Mouse (Mus musculus) cerebellum, adult 18-20 months (tissue): Measurements from ENCODE around the gene Nabp1.

ENCODE experiments used
- DNase-seq, 2 experiments: peaks; one replicate each; pipeline ENCODE4 v3.0.0; 2021

Gene Nabp1

DNA sequence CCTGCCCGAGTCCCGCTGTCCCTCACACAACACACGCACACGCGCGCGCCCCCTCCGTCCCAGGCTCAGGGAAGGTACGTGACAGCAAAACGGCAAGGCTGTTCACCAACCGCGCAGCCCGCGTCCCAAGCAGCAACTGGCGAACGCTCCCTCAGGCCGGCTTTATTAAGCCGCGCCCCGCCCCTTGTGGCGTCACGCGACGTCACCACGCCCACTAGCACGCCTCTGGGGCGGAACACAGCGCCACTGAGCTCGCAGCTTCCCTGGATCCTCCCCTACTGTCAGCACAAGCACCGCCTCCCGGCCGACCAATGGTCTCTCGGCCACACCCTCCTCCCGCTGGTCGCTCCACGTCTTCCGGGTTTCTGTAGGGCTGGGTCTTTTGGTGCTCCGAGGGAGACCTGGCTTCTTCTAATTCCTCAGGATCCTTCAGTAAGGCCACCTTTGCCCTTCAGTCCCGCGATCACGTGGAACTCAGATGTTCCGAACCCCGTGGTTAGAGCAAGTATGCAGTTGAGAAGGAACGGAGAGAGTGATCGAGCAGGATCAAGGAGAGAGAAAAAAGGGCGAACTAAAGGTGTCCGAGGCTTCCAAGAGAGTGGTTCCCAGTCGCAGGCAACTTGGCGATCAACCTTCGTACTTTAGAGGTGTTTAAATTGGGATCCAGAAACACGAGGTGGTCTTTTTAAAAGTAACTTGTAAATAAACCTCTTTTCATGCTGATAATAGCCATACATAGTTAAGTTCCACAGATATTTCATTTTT lies at the start of gene Nabp1:
TSS of gene Nabp1 (minus strand) at position 164 of the 765 bp plus-strand sequence.
- DNase-seq = peak; percentile 99

GRCm38 (mm10) chr1:51525563-51526265 lies 47.5 kb upstream of the Nabp1 start:
- no peak for DNase-seq

- DNase-seq = no peak
Observed at GRCm38 (mm10) chr1:51521651-51522050, 43.4 kb upstream of the Nabp1 start.

- DNase-seq = no peak
Observed at GRCm38 (mm10) chr1:51520246-51520780, 42.1 kb upstream of the Nabp1 start.

DNA sequence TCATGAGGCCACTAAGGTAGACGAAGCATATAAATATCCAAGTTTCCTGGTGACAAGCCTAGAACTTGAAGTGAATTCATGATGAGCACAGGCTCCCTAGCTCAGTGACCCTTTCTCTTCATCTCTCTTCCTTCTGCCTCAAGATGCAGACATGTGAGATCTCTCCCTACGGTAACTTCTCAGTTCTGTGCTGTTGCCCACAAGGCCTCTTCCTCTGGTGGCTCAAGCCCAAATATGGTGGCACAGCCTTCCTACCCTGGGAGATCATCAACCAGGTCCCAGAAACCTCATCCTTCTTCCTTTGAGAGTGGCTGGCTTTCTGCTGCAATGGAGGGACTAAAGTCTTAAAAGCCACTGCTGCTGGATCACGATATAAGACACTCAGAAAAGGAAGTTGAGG lies 40.9 kb upstream of the Nabp1 start:
- no peak for DNase-seq

- no peak for DNase-seq
Observed at GRCm38 (mm10) chr1:51515625-51516024, 37.4 kb upstream of the Nabp1 start.

GRCm38 (mm10) chr1:51515041-51515440 lies 36.8 kb upstream of the Nabp1 start:
- no peak for DNase-seq

GRCm38 (mm10) chr1:51514379-51514778 lies 36.2 kb upstream of the Nabp1 start:
- DNase-seq = no peak

DNA sequence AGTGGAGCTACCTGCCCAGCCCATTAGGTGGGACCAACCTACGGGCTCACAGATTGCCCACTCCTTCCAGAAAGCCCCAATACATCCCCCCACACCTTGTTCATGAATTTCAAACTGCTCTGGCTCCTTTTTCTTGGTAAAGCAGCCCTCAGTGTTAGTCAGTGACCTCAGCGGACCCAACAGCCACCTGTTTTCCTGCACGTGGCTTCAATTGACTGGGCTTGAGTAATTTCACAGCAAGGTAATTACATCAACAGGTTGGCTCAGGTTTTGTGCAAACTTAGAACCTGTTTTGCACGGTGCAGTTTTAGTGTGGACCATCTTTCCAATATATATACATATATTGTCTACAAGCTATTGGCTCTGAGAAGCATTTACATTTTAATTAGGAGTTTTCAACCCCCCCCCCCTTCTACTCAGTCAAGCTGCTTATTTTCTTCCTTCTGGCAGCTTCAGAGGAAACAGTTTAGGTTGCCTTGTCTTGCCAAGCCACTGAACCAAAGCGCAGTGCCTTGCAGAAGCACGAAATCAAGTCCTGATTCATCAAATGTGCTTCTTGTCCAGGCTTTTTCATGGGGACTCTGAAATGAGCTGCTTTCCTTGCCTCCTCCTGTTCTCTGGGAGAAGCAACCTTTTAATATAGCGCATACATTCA lies 35.0 kb upstream of the Nabp1 start:
- DNase-seq = no peak

- no peak for DNase-seq
Observed at GRCm38 (mm10) chr1:51512326-51512725, 34.1 kb upstream of the Nabp1 start.

- no peak for DNase-seq
Observed at GRCm38 (mm10) chr1:51509776-51510175, 31.6 kb upstream of the Nabp1 start.

- no peak for DNase-seq
Observed at GRCm38 (mm10) chr1:51509083-51509482, 30.9 kb upstream of the Nabp1 start.

DNA sequence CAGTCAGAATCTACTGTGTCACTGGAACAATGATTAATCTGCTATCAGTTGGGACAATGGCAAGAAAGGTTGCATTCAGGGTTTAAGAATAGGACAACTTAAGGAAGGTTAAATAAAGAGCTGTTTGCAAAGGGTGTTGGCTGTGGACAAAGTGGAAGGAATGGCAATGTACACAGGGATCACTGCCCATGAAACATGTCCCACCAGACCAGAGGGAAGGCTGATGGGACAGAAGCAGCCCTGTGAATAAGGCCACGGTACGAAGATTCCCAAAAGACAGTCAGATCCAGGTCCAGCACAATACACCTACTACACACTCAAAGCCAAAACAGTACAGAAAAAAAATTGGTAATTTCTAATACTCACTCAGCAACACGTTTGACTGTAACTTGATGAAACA lies 30.3 kb upstream of the Nabp1 start:
- no peak for DNase-seq

DNA sequence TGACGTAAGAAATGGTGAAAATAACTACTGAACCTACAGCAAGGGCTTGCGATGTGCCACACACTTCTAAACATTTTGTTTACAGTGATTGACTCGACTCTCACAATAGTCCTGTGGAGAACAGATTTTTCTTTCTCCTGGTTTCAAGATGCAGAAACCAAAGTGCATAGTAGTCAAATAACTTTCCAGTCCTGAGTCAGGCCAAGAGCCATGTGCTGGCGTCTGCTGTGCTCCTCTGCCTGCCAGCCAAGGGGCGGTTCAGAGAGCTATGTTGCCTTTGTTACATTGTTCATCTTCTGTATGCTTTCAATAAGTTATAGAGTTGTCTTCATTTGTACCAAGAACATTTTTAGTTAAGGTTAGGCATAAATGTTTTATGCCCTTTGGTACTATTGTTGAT lies 29.2 kb upstream of the Nabp1 start:
- no peak for DNase-seq

DNA sequence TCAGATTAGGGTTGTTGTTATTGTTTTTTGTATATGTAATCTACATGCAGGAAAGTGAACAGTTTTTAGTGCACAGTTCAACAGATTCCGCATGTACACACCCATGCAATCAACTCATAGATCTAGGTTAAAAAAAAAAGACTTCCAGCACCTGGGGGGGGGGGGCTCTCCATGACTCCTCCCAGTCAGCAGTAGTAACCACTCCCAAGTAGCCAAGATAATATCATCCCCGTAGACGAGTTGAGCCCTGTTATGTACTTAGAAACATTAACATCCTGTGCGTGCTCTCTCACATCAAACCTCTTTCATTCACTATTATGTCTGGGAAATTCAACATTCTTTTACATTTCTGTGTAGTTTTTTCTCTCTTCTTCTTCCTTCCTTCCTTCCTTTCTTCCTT lies 28.0 kb upstream of the Nabp1 start:
- no peak for DNase-seq

- no peak for DNase-seq
Observed at GRCm38 (mm10) chr1:51505632-51506031, 27.4 kb upstream of the Nabp1 start.

GRCm38 (mm10) chr1:51503055-51503454 lies 24.8 kb upstream of the Nabp1 start:
- no peak for DNase-seq

GRCm38 (mm10) chr1:51502353-51502752 lies 24.1 kb upstream of the Nabp1 start:
- no peak for DNase-seq

GRCm38 (mm10) chr1:51501251-51501650 lies 23.0 kb upstream of the Nabp1 start:
- DNase-seq = no peak

- no peak for DNase-seq
Observed at GRCm38 (mm10) chr1:51498601-51499098, 20.4 kb upstream of the Nabp1 start.

DNA sequence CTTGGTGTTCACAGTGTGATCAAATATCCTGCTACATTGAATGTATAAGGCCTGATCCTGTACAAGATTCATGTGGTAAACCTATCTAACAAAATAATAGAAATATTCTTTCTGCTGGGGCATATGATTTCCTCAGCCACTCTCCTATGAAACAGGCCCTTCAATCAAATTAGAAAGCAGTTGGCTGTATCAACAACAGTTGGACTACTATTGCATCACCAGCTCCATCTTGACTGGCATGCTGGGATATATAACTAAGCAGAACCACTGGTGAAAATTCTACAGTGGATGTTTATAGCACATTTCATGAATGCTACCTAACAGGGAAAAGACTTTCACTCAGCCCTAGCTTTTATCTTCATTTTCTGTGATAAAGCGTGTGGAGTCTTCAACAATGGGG lies 17.9 kb upstream of the Nabp1 start:
- DNase-seq = no peak

DNA sequence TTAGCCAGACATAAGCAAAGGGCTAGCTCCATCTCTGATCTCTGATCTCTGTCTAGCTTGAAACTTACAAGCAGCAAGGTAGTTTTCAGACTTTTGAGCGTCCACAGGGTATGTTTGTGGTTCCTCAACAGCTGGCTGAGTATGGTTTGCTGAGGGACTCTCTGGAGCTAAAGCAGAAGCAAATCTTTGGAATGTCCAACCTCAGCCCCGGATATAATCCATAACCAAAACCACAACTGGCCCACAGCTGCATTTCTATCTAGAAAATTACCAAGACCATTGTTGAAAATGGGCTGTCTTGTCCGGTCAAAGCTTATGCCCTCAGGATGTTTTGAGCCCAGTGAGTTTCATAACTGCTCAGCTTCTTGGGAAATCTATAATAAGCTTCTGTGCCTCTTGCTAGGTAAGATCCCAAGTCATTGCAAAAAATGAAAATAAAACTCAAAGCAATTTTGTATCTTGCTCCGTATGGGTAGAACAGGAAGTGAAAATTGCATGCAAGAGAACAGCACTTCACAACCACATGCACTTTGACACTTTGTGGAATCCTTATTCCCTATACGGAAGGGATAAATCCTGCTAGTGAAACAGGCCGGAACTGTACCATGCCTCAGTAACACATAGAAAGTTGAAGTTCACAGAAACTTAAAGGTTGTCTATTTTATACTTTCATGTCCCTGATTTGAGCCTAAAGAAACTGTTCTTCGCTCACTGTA lies 15.5 kb upstream of the Nabp1 start:
- DNase-seq = no peak

GRCm38 (mm10) chr1:51486291-51486690 lies 8.1 kb upstream of the Nabp1 start:
- no peak for DNase-seq
